Mouse (Mus musculus): ENCODE results near the gene Dusp6. TPM values are rescaled to one million over a fixed set of nuclear protein-coding genes. Genes with fewer than 3 reads are reported as not detected.

The Dusp6 gene
- polyA plus RNA-seq, 1 experiment, result 0.10 TPM

DNA sequence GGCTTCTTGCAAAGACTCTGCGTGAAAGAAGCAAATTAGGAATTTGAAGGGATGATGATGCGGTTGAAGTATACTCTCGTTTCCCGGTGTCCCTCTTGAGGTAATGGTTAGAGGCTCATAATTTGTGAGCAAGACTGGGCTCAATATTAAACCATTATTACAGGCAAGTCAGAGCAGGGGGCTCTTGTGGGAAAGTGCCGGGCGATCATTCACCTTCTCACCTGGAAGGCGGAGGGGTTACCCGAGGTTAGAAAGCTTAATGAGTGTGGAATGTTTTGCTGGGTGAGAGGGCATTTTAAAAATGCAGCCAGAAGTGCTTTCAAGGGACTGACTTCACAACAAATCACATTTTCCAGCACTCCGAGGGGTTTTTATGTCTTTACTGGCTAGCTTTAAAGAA is 36.3 kb downstream of the Dusp6 start:
- H3K4me1 ChIP-seq (ENCODE audit: control insufficient read depth), result no peaks in the 10 kb centered on the region
- H3K9me3 ChIP-seq (ENCODE audit: control insufficient read depth, low read length), result no peaks in the 10 kb centered on the region
- no peaks in the 10 kb centered on the region for H3K36me3 ChIP-seq (ENCODE audit: control insufficient read depth)
- TF ChIP-seq TAL1 (IDR thresholded peaks at IDR 0.05; ENCODE audit: low read length) (no peak), GATA1 (IDR thresholded peaks at IDR 0.05; ENCODE audit: low read length) (no peak)
- no peak overlapping the region for H3K4me3 ChIP-seq (replicated peaks)
- H3K27me3 ChIP-seq (ENCODE audit: control insufficient read depth), result no peaks in the 10 kb centered on the region

DNA sequence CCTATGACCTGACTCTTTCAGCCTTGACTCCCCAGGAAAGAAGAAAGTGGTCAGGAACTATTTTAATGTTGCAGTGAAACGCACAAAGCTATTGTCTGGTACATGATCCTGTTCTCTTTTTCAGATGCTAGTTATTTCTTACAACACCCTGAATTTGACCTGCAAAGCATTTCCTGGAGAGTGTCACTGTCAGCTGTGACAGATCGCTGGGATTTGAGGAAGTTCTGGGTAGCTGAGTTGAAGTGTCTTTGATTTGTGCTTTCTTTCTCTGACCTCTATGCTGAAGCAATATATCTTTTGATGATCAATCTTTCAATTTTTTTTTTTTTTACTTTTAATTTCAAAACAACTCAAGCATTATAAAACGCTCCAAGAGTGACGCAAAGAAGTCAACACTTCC is 39.0 kb downstream of the Dusp6 start:
- Histone ChIP-seq H3K9me3 (ENCODE audit: control insufficient read depth, low read length) (no peaks in the 10 kb centered on the region), H3K27me3 (ENCODE audit: control insufficient read depth) (no peaks in the 10 kb centered on the region), H3K4me3 (replicated peaks) (no peak overlapping the region), H3K4me1 (ENCODE audit: control insufficient read depth) (no peaks in the 10 kb centered on the region), H3K36me3 (ENCODE audit: control insufficient read depth) (no peaks in the 10 kb centered on the region)
- TF ChIP-seq TAL1 (IDR thresholded peaks at IDR 0.05; ENCODE audit: low read length) (no peak), GATA1 (IDR thresholded peaks at IDR 0.05; ENCODE audit: low read length) (no peak)

DNA sequence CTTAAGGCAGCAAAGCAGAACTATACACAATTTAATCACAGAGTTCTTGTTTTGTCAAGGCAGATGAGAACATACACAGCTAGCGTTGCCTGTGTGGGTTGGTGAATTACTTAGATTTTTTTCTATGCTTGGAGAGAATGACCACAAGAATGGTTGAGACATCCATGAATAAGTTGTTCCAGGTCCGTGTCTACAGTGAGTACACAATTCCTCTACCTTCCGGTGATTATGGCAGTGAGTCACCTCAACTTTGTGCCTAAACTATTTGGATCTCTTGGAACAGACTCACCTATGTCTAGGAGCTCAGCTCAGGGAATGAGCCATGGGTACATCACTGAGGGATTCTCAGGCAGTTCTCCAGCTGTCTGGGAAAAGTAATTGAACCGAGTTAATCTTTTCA is 45.8 kb downstream of the Dusp6 start:
- Histone ChIP-seq H3K36me3 (ENCODE audit: control insufficient read depth) (no peaks in the 10 kb centered on the region), H3K4me1 (ENCODE audit: control insufficient read depth) (no peaks in the 10 kb centered on the region), H3K4me3 (replicated peaks) (no peak overlapping the region), H3K27me3 (ENCODE audit: control insufficient read depth) (no peaks in the 10 kb centered on the region), H3K9me3 (ENCODE audit: control insufficient read depth, low read length) (no peaks in the 10 kb centered on the region)
- no peak for TF ChIP-seq TAL1 (IDR thresholded peaks at IDR 0.05; ENCODE audit: low read length)
- no peak for TF ChIP-seq GATA1 (IDR thresholded peaks at IDR 0.05; ENCODE audit: low read length)

DNA sequence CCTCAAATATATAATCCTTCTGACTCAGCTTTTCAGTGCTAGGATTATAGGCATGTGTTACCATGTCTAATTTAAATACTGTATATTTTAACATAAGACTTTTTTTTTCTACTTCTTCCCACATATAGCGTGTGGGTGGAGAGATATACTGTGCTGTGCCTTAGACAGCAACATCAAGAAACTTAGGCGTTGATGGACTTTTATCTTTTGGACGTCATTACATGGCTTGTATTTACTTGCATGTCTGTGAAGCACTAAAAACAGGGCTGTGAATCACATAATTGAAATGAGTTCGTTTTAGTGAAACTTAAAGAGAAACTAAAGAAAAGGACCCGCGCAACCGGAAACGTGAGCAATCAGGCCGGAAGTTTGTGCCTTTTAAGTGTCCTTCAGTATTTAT is 46.6 kb downstream of the Dusp6 start:
- no peaks in the 10 kb centered on the region for H3K4me1 ChIP-seq (ENCODE audit: control insufficient read depth)
- TF ChIP-seq TAL1 (IDR thresholded peaks at IDR 0.05; ENCODE audit: low read length), result no peak
- TF ChIP-seq GATA1 (IDR thresholded peaks at IDR 0.05; ENCODE audit: low read length), result no peak
- no peaks in the 10 kb centered on the region for H3K36me3 ChIP-seq (ENCODE audit: control insufficient read depth)
- H3K4me3 ChIP-seq (replicated peaks), result no peak overlapping the region
- no peaks in the 10 kb centered on the region for H3K27me3 ChIP-seq (ENCODE audit: control insufficient read depth)
- no peaks in the 10 kb centered on the region for H3K9me3 ChIP-seq (ENCODE audit: control insufficient read depth, low read length)

DNA sequence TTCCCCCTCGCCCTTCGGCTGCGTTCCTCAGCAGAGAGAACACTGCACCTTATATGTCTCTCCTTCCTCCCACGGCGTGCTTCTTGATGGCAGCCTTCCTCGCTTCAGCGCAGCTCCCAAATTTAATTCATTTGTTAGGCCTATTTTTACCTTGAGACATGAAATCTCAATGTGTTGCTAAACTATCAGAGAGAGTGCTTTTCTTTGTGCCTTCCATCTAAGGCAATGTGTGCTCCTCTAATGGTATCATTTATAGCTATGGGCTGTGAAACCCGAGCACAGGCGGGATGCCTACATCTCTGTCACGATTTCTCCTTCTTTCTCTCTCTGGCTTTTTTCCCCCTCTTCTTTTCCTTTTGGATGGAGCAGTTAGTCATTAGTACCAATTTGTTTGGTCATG is 47.2 kb downstream of the Dusp6 start:
- Histone ChIP-seq H3K27me3 (ENCODE audit: control insufficient read depth) (no peaks in the 10 kb centered on the region), H3K36me3 (ENCODE audit: control insufficient read depth) (no peaks in the 10 kb centered on the region), H3K4me1 (ENCODE audit: control insufficient read depth) (no peaks in the 10 kb centered on the region), H3K4me3 (replicated peaks) (no peak overlapping the region), H3K9me3 (ENCODE audit: control insufficient read depth, low read length) (no peaks in the 10 kb centered on the region)
- TF ChIP-seq GATA1 (IDR thresholded peaks at IDR 0.05; ENCODE audit: low read length) (no peak), TAL1 (IDR thresholded peaks at IDR 0.05; ENCODE audit: low read length) (no peak)

DNA sequence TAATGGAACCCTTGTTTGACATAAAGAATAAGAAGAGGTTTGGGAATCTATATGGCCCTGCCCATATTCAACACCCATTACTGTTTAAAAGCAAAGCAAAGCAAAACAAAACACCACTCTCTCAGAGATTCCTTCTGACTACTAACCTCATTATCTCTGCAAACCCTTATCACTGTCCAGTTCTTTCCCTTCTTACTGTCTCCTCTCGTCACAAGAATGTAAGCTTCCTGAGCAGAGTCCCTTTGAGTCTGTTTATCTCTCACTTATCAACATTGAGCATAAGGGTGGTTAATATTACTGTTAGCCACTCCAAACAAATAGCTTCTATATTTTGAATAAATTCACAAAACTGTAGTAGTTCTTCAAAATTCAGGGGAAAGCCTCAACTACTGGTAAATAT is 48.9 kb downstream of the Dusp6 start:
- no peaks in the 10 kb centered on the region for H3K36me3 ChIP-seq (ENCODE audit: control insufficient read depth)
- H3K9me3 ChIP-seq (ENCODE audit: control insufficient read depth, low read length), result no peaks in the 10 kb centered on the region
- no peak overlapping the region for H3K4me3 ChIP-seq (replicated peaks)
- TF ChIP-seq TAL1 (IDR thresholded peaks at IDR 0.05; ENCODE audit: low read length), result no peak
- no peak for TF ChIP-seq GATA1 (IDR thresholded peaks at IDR 0.05; ENCODE audit: low read length)
- no peaks in the 10 kb centered on the region for H3K27me3 ChIP-seq (ENCODE audit: control insufficient read depth)
- H3K4me1 ChIP-seq (ENCODE audit: control insufficient read depth), result no peaks in the 10 kb centered on the region

DNA sequence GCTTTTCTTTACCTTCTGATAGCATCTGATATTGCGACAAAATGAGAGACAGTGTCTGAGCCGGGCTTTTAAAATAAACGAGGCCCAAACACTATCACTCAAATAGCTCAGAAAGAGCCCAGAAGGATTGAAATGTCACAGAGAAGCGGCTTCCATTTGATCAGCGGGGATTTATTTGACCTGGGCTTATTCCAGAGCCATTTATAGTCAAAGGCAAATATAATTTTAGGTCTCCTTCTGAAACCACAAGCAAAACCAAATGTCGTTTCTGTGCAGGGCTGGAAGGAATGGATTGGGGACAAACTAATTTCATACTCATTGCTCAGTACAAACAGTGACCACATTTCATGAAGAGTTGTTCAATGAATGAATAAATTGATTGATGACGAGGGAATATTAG is 51.3 kb downstream of the Dusp6 start:
- no peaks in the 10 kb centered on the region for H3K4me1 ChIP-seq (ENCODE audit: control insufficient read depth)
- H3K9me3 ChIP-seq (ENCODE audit: control insufficient read depth, low read length), result no peaks in the 10 kb centered on the region
- H3K27me3 ChIP-seq (ENCODE audit: control insufficient read depth), result no peaks in the 10 kb centered on the region
- no peak overlapping the region for H3K4me3 ChIP-seq (replicated peaks)
- no peak for TF ChIP-seq TAL1 (IDR thresholded peaks at IDR 0.05; ENCODE audit: low read length)
- no peak for TF ChIP-seq GATA1 (IDR thresholded peaks at IDR 0.05; ENCODE audit: low read length)
- no peaks in the 10 kb centered on the region for H3K36me3 ChIP-seq (ENCODE audit: control insufficient read depth)

DNA sequence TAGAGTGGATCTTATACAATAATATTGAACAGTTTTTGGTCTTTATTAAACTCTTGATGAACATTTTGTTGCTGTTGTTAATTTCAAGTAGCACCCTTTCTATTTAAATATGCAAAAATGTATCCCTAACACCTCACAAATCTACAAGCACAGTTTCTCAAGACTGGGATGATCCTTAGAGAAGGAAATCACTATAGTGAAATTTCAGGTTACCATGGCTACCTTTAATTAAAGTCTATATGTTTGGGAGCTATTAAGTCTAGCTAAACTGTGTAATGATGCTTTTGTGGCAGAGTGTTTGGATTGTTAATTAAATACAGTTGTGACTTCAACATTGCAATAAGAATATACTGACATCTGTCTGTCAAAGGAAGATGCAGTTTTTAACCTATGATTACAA is 54.0 kb downstream of the Dusp6 start:
- H3K4me3 ChIP-seq (replicated peaks), result no peak overlapping the region
- H3K36me3 ChIP-seq (ENCODE audit: control insufficient read depth), result no peaks in the 10 kb centered on the region
- no peaks in the 10 kb centered on the region for H3K4me1 ChIP-seq (ENCODE audit: control insufficient read depth)
- TF ChIP-seq TAL1 (IDR thresholded peaks at IDR 0.05; ENCODE audit: low read length), result no peak
- TF ChIP-seq GATA1 (IDR thresholded peaks at IDR 0.05; ENCODE audit: low read length), result no peak
- H3K9me3 ChIP-seq (ENCODE audit: control insufficient read depth, low read length), result no peaks in the 10 kb centered on the region
- no peaks in the 10 kb centered on the region for H3K27me3 ChIP-seq (ENCODE audit: control insufficient read depth)

Other genes starting within 250 kb of the Dusp6 start
- 0.49 and 0.71 TPM in 2 replicates for gene Poc1b, start 156.2 kb upstream of the Dusp6 start, polyA plus RNA-seq (2012)
- 0.01 and 0.02 TPM in 2 replicates for gene Galnt4, start 155.1 kb upstream of the Dusp6 start, polyA plus RNA-seq (2012)
- not detected in 2 replicates for gene Phxr2, start 136.9 kb upstream of the Dusp6 start, polyA plus RNA-seq (2012)

Data from erythroblast, embryonic 14.5 days (primary cell).